Mouse (Mus musculus): ENCODE data around the gene Pla1a.

The Pla1a gene

GRCm38 (mm10) chr16:38433514-38433913 lies 569 bp upstream of the Pla1a start:
- DNase-seq = no peak

GRCm38 (mm10) chr16:38431446-38432185 lies 1.3 kb downstream of the Pla1a start:
- DNase-seq = no peak

GRCm38 (mm10) chr16:38425799-38426198 lies 7.1 kb downstream of the Pla1a start:
- DNase-seq = no peak

- DNase-seq = no peak
Measured at GRCm38 (mm10) chr16:38425374-38425773, 7.6 kb downstream of the Pla1a start.

- DNase-seq = no peak
Measured at GRCm38 (mm10) chr16:38414953-38415352, 18.0 kb downstream of the Pla1a start.

GRCm38 (mm10) chr16:38408416-38408815 lies 24.5 kb downstream of the Pla1a start:
- no peak for DNase-seq

- DNase-seq = no peak
Measured at GRCm38 (mm10) chr16:38407584-38407983, 25.4 kb downstream of the Pla1a start.

- no peak for DNase-seq
Measured at GRCm38 (mm10) chr16:38406708-38407107, 26.2 kb downstream of the Pla1a start.

- no peak for DNase-seq
Measured at GRCm38 (mm10) chr16:38406293-38406692, 26.7 kb downstream of the Pla1a start.

GRCm38 (mm10) chr16:38403639-38404038 lies 29.3 kb downstream of the Pla1a start:
- no peak for DNase-seq

GRCm38 (mm10) chr16:38401468-38401867 lies 31.5 kb downstream of the Pla1a start:
- DNase-seq = no peak

GRCm38 (mm10) chr16:38400311-38400960 lies 32.5 kb downstream of the Pla1a start:
- DNase-seq = no peak

GRCm38 (mm10) chr16:38399531-38400231 lies 33.3 kb downstream of the Pla1a start:
- DNase-seq = no peak

- DNase-seq = no peak
Measured at GRCm38 (mm10) chr16:38399076-38399475, 33.9 kb downstream of the Pla1a start.

GRCm38 (mm10) chr16:38398266-38398665 lies 34.7 kb downstream of the Pla1a start:
- no peak for DNase-seq

GRCm38 (mm10) chr16:38396155-38396554 lies 36.8 kb downstream of the Pla1a start:
- peak; percentile 54 to 56 for DNase-seq

GRCm38 (mm10) chr16:38395060-38395730 lies 37.8 kb downstream of the Pla1a start:
- no peak for DNase-seq

GRCm38 (mm10) chr16:38394191-38394618 lies 38.7 kb downstream of the Pla1a start:
- DNase-seq = no peak

- DNase-seq = no peak
Measured at GRCm38 (mm10) chr16:38392126-38392894, 40.6 kb downstream of the Pla1a start.

GRCm38 (mm10) chr16:38390322-38390721 lies 42.6 kb downstream of the Pla1a start:
- no peak for DNase-seq

- DNase-seq = no peak
Measured at GRCm38 (mm10) chr16:38389284-38389893, 43.6 kb downstream of the Pla1a start.

GRCm38 (mm10) chr16:38388757-38389156 lies 44.2 kb downstream of the Pla1a start:
- no peak for DNase-seq

All from cerebellum, postnatal 36 days (tissue).